Comparison of ENCODE assay signal across 17 mouse cellular contexts in genomic region chr9:41029827-41030226, GRCm38 (mm10). TPM values are rescaled to one million over a fixed set of nuclear protein-coding genes. Genes with fewer than 3 reads are reported as not detected.
A peak's percentile ranks its signal among the peaks of the same experiment; 100 is the strongest.
DNase-seq lines count a peak whose midpoint lies in the region; TF ChIP-seq lines count a peak whose summit lies in the region.
"Had no signal": no experiment of that assay in that cellular context is flagged by ENCODE, and none has a peak within 500 bp of the region (broad histone marks: within the 10 kb centered on the region; RNA-seq: fewer than 3 reads in every experiment).

No protein-coding gene starts in this region.

- intact Hi-C loops in left cerebral cortex, adult 2 months (cut with DNase I) = loop anchor here (2.0 kb wide), 1 partner anchor 39 kb away; no protein-coding TSS in a partner anchor
- intact Hi-C loops in left cerebral cortex, postnatal 36 days (cut with DNase I) = loop anchor here (5.0 kb wide), 1 partner anchor 38 kb away; no protein-coding TSS in a partner anchor

- no peak overlapping the region for H3K27ac ChIP-seq in left cerebral cortex, adult 2 months
- H3K27ac ChIP-seq: midbrain, embryonic 12.5 days had no signal

- TF ChIP-seq CTCF in left cerebral cortex, adult 2 months (IDR thresholded peaks at IDR 0.05) = peak; percentile 35

- no peak for DNase-seq in left cerebral cortex, adult 2 months (ENCODE audit: extremely low spot score in 1 of 2, low spot score in 2 of 2)
- DNase-seq in left cerebral cortex, postnatal 36 days (ENCODE audit: low spot score in 2 of 2) = no peak
- DNase-seq in thymus, postnatal 14 days = peak; percentile 41
- no peak for DNase-seq in thymus, postnatal 36 days
- peak; percentile 41 for DNase-seq in brain, adult 2 months (ENCODE audit: low read depth, low spot score)
- no peak for DNase-seq in adrenal gland, adult 18-20 months (ENCODE audit: low spot score in 2 of 2)
- DNase-seq in gastrocnemius, adult 8-10 months (ENCODE audit: low spot score in 2 of 2) = no peak
- DNase-seq: adrenal gland, adult 8-10 months; cerebellum, adult 9-10 months; gastrocnemius, postnatal 14 days; heart, postnatal 4 days; kidney, postnatal 14 days; layer of hippocampus, adult 9-11 months; right cerebral cortex, postnatal 14 days had no signal

- H3K4me3 ChIP-seq in left cerebral cortex, adult 2 months = no peak overlapping the region
- H3K4me3 ChIP-seq: erythroblast, embryonic 14.5 days; midbrain, embryonic 12.5 days had no signal

RNA-seq across cellular contexts. Expression of gene Crtam, which starts 25.4 kb away (rescaled TPM):
- total RNA-seq in left cerebral cortex, adult 2 months (2021) = under 1 TPM in 1 of 2 experiments, not detected in 1; 0.18 TPM
- under 1 TPM; 0.10 to 0.29 TPM for total RNA-seq in left cerebral cortex, postnatal 36 days (2021)
- total RNA-seq in adrenal gland, adult 18-20 months (2021) = under 1 TPM in 1 of 2 experiments, not detected in 1; 0.17 TPM
- total RNA-seq in gastrocnemius, adult 8-10 months (2022) = not detected
- total RNA-seq: gastrocnemius, postnatal 14 days; liver, adult 2 months had no signal

Comparison
In these comparisons a context has a peak if more than half of its experiments do, and no peak if none do; other contexts are left out.
1. DNase-seq: peak in thymus, postnatal 14 days (single experiment) and brain, adult 2 months (single experiment); none in left cerebral cortex, adult 2 months (0 of 2), left cerebral cortex, postnatal 36 days (0 of 2), thymus, postnatal 36 days (0 of 2), adrenal gland, adult 18-20 months (0 of 2) and gastrocnemius, adult 8-10 months (0 of 2).